Mouse (Mus musculus) fibroblast of lung, adult 2 months (primary cell): ENCODE measurements around the gene Sdr9c7.
"Not testable (repeated sequence)": the region's sequence is repeated elsewhere in the genome, so short reads cannot be mapped to it uniquely, and the experiment has no call there.

Experiments used
- DNase-seq: peaks from one replicate; pipeline ENCODE4 v3.0.0-alpha.2; 2011; ENCODE audit warnings: low read depth

The Sdr9c7 gene

GRCm38 (mm10) chr10:127898218-127898617 is at the start of gene Sdr9c7:
TSS of gene Sdr9c7 (plus strand) at chr10:127898518.
- no peak for DNase-seq

- DNase-seq, result no peak
Observed at GRCm38 (mm10) chr10:127849628-127850027, 48.7 kb upstream of the Sdr9c7 start, which contains the start of gene Rdh19. TSS of gene Rdh19 (plus strand) at chr10:127849928.

DNA sequence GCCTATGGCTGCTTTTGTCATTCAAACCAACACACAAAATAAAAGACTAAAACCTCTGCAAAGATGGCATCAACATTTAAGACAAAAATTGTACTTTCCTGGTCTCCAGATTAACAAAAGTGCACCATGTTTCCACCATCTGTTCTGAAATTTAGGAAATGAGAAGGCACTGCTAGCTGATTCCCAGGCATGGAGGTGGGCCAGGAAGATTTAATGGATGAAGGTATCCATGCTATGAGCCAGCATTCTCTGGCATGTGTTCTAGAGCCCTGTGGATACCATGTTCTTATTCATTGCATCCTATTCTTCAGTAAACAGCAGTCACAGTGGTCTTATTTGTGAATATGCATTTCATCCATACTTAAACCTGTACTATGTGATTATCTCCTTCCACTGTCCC is 41.9 kb upstream of the Sdr9c7 start:
- DNase-seq, result no peak

DNA sequence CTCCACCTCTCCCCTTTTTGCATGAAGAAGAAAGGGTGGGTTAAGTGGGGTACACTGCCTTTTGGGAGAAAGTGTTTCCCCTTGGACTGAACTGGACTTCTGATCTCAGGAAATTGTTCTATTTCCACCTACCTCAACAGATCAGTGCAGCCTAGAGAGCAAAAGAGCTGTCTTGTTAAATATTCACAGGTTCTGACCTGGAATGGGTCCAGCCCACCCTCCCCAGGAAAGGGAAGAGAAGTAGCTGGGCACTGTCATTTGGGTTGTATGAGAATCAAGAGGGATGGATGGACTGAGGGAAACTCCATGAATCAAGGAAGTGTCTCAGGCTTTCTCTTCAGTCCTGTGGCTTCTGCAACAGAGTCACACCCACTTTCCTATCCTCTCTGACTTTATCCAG is 33.4 kb upstream of the Sdr9c7 start:
- no peak for DNase-seq

DNA sequence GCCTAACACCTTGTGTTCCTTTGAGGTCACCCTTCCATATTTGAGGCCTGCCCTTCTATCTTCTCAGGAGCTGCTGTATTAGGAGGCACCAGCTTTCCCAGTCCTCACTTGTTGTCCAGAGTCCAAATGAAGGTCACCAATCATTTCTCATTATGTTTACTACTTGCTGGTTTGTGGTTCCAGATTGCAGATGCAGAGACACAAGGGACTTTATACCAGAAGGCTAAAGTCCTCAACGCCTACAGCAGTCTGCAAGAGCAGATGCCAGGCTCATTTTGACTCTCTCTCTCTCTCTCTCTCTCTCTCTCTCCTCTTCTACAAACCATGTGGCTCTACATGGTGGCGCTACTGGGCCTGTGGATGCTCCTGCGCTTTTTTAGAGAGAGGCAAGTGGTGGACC is 32.1 kb upstream of the Sdr9c7 start, which contains the start of gene Rdh16f2:
Gene Rdh16f2 (plus strand): TSS at position 243 of the 400 bp plus-strand sequence.
- no peak for DNase-seq

GRCm38 (mm10) chr10:127872484-127872883 is 25.8 kb upstream of the Sdr9c7 start:
- no peak for DNase-seq

GRCm38 (mm10) chr10:127877681-127878080 is 20.6 kb upstream of the Sdr9c7 start:
- no peak for DNase-seq

DNA sequence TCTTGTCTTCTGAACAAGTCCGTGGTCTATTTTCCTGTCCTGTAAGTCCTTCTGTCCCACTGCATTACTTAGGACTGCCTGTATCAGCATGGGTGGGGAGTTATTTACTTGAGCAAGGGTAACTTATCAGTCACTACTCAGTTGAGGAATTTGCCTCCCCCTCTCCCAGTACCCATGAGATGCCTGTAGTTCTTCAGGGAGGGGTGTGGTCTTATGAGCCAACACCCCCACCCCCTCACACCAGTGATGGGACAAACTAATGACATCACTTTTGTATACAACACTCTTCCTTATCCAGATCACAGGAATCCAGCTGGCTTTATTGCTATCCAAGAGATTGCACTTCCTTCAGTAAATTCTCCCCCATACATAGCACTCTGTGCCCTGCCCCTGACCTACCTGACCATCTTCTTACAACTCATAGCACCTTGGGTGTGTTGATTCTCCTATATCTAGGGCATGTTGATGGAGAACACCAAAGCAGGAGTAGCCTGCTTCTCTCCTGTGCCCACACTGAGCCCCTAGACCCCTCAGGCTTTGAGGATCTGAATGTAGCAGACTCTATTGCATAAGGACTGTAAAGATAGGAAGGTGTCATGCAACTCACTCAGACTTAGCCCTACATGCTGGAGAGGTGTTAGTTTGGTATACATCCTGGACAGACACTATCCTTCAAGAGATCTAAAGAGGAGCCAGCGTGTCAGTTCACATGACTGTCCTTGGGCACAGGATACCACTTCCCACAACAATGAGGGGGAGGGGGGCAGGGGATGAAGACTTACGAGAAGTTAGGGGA is 19.9 kb upstream of the Sdr9c7 start:
- DNase-seq, result no peak

DNA sequence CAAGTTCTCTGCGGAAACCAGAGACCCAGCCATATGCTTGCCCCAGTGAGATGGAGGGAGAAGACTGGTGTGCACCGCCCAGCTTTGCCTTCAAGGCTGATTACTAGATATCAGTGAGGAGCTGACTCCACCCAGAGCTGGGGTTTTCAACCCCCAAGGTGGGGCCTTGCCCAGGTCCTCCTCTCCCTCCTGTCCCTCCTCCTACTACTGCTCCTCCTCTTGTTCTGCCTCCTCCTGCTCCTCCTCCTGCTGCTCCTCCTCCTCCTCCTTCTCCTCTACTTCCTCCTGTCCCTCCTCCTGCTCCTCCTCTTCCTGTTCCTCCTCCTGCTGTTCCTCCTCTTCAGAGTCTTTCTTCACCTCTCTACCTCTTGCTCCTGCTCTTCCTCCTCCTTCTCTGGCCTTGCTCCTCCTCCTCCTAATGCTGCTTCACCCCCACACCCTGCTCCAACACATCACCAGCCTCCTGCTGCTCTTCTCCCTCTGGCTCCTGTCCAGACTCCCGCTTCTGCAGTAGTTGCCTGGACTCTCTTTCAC is 19.1 kb upstream of the Sdr9c7 start:
- no peak for DNase-seq

- DNase-seq, result no peak
Observed at GRCm38 (mm10) chr10:127881041-127881440, 17.3 kb upstream of the Sdr9c7 start.

GRCm38 (mm10) chr10:127886551-127886950 is 11.8 kb upstream of the Sdr9c7 start:
- DNase-seq, result no peak

DNA sequence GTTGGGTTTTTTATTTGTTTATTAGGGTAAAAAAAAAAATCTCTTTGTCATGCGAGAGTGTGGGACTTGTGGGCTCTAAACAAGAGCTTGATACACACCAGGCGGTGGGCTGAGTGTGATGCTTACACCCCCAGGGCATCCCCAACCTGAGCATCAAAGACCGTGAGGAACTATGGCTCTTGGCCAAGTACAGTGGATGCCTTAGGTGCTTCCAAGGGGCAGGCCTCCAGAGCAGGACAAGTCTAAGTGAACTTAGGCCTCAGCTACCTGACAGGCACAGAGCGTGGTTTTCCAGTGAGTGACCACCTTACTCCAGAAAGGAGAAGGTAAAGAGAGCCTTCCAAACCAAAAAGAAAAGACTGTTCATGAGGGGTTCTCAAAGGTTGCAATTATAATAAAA is 11.3 kb upstream of the Sdr9c7 start:
- DNase-seq, result no peak

- no peak for DNase-seq
Observed at GRCm38 (mm10) chr10:127888605-127889004, 9.7 kb upstream of the Sdr9c7 start, which contains the start of gene Rdh7. TSS of gene Rdh7 (minus strand) at chr10:127888817.

- no peak for DNase-seq
Observed at GRCm38 (mm10) chr10:127891481-127891880, 6.8 kb upstream of the Sdr9c7 start.

GRCm38 (mm10) chr10:127893163-127894022 is 4.9 kb upstream of the Sdr9c7 start:
- not testable (repeated sequence) for DNase-seq

GRCm38 (mm10) chr10:127896705-127897104 is 1.6 kb upstream of the Sdr9c7 start:
- no peak for DNase-seq

GRCm38 (mm10) chr10:127897506-127897905 is 812 bp upstream of the Sdr9c7 start:
- DNase-seq, result no peak

GRCm38 (mm10) chr10:127899783-127900182 is 1.5 kb downstream of the Sdr9c7 start:
- no peak for DNase-seq

DNA sequence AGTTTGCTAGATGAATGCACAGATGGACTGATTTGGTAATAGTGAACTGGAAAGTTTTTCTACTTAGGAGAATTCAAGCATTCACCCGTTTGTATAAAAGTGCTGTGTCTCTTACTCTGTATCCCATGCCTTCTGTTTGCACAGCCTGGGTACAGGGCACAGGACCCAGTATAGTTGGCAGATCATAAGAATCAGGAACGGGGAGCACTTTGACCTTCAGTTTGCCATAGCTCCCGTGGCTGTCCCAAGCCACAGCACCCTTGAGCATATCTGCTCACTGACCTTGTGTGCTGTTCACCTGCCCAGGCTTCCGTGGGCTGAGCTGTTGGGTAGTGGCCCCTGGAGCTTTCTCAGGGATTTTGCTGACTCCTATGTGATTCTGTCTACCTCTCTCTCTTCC is 3.4 kb downstream of the Sdr9c7 start:
- DNase-seq, result no peak

DNA sequence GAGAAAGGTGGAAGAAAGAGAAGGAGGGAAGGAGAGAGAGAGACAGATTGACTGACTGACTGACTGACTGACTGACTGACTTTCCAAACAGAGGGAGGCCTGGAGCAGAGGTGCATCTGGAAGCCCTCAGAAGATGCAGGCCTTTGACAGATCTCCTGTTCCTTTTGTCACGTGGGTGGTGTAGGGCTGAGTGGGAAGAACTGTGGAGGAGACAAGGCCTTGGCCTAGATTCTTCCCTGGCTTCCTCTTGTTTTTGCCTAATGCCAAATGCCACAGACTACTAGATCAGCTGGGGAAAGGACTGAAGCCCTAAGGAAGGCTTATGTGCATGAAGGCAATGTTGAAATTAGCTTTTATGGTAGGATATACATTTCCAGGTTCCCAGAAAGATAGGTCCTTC is 4.8 kb downstream of the Sdr9c7 start:
- no peak for DNase-seq

GRCm38 (mm10) chr10:127904718-127905446 is 6.6 kb downstream of the Sdr9c7 start:
- DNase-seq, result no peak

GRCm38 (mm10) chr10:127906138-127906537 is 7.8 kb downstream of the Sdr9c7 start:
- no peak for DNase-seq
